Mouse (Mus musculus) right cerebral cortex, adult 2 months (tissue): Measurements from ENCODE around the gene Spock2.
"Not testable (repeated sequence)": the region's sequence is repeated elsewhere in the genome, so short reads cannot be mapped to it uniquely, and the experiment has no call there.

Experiments
- DNase-seq, 2 experiments: peaks; one replicate each; pipeline ENCODE4 v3.0.0; 2021 to 2022; ENCODE audit warnings: low spot score in 2 of 2

Spock2 gene

DNA sequence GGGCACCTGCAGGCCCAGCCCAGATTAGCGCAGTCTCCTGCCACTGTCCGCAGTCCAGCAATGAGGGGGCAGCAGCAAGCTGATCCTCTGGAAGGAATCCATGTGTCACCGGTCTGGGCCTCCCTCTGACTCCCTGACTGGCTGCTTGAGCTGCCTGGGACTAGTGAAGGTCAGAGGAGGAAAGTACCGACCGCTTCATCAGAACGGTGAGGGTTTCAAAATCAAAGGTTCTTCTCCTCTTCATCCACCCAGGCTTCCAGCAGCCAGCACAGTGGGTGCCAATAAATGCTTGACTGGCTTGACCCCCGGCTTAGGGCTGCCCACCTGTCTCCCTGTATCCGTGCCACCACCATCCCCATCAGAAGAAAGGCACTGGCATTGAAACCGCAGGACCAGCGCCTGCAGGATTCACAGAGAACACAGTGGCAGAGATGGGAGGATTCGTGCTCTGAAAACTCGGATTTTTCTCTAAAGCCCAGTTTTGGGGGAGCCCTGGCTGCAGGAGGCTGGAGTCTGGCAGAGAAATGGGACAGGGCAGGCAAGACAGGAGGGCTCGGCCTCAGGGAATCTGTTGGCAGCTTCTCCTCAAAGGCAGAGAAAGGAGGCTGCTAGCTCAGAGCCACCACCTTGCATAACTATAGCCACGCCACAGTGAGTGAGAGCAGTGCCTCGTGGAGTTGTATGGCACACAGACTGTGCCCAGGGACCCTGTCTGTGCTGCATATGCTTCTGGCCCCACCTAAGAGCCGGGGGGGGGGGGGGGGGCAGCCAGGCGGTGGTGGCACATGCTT is 2.5 kb downstream of the Spock2 start:
- peak in 1 of 2 experiments; percentile 37 for DNase-seq

DNA sequence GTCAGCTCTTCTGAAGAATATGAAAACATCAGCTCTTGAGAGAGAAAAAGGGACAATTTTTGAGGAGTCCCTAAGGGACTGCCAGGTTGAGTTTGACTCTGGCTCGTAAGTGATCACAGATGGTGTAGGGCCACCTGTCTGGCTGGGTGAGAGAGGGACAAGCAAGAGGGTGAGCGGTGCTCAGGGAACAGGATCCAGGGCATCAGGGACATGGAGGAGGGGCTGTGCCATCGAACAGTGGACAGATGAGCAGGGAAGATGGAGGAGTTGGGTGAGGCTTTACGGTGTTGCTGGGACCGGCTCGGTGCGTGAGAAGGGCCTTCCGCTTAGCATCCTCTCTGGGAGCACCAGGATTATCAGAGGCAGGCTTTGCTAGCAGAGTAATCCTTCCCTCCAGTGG is 3.3 kb downstream of the Spock2 start:
- no peak for DNase-seq

DNA sequence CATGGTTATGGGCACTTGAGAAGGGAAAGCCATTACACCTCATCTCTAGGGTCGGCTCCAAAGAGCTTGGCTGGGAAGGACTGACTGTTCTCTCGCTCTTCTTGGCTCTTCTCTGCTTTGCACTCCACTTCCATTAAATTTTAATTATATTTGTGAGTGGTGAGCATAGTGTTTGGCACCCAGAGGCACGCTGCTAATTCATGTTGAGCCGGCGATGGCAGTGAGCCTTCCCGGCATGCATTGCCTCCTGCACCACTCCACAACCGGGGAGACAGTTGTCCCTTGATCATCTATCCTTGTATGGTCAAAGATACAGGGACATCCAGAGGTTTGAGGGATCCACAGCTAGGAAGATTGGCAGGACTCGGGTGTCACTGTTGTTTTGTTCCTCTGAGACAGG is 4.0 kb downstream of the Spock2 start:
- DNase-seq, result no peak

GRCm38 (mm10) chr10:60110908-60111475 is 5.0 kb downstream of the Spock2 start:
- no peak for DNase-seq

DNA sequence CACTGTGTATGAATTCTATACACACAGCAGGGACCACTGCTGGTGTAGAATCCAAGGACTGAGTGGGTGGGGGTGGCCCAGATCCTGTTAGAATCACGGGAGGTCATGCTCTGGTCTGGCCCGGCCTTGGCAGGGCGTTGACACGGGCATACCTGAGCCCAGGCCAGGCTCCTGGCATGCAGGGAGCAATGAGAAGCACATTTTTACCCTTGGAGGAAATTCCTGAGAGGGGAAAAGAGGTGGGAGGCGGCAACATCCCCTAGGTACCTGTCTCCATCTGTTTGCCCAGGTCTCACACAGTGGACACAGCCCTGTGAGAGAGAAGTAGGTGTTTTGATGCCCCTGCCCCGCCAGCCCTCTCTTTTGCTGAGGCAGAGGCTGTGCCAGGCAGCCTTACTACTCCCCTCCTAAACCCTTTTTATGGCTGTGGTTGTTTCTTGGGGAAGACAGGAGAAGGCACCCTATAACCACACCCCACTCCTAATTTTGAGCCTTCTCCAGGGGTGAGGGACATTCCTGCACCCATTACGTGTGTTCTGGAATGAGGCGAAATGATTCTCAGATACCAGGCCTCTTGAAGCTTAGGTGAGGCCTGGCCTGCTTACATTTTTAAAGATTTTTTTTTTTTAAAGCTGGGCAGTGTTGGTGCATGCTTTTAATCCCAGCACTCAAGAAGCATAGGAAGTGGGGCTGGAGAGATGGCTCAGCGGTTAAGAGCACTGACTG is 8.1 kb downstream of the Spock2 start:
- no peak for DNase-seq

- peak; percentile 84 to 85 for DNase-seq
Measured at GRCm38 (mm10) chr10:60115345-60116185, 9.5 kb downstream of the Spock2 start.

GRCm38 (mm10) chr10:60116997-60117396 is 11.0 kb downstream of the Spock2 start:
- DNase-seq, result no peak

GRCm38 (mm10) chr10:60118464-60118863 is 12.4 kb downstream of the Spock2 start:
- DNase-seq, result no peak

- DNase-seq, result peak; percentile 63 to 64
Measured at GRCm38 (mm10) chr10:60120630-60121029, 14.6 kb downstream of the Spock2 start.

- DNase-seq, result no peak
Measured at GRCm38 (mm10) chr10:60124078-60124477, 18.1 kb downstream of the Spock2 start.

DNA sequence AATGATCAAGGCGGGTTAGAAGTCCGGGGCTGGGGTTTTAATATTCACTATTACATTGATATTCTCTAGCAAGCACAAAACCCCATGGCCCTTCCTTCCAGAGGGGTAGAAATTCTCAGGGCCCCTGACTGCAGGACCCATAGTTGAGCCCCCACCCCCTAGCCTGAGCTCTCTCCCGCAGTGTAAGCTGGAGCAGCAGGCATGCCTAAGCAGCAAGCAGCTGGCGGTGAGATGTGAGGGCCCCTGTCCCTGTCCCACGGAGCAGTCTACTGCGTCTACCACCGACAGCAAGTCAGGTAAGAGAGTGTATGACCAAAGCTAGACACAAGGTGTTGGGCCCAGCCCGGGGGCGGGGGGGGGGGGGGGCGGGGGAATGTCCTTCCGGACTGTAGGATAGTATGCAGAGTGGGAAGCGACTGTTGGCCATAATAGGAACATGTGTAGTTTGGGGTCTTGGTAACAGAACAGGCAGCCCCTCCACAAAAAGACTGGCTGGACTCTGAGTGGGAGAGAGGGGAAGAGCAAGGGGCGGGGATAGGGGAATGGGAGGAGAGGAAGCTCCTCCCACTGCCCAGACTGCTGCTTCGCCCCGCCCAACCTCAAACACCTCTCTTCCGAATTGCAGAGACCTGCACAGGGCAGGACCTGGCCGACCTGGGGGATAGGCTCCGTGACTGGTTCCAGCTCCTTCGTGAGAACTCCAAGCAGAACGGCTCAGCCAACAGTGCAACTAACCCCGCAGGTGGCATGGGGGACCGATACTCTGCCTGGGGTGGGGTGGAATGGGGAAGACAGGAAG is 19.7 kb downstream of the Spock2 start:
- DNase-seq, result no peak

DNA sequence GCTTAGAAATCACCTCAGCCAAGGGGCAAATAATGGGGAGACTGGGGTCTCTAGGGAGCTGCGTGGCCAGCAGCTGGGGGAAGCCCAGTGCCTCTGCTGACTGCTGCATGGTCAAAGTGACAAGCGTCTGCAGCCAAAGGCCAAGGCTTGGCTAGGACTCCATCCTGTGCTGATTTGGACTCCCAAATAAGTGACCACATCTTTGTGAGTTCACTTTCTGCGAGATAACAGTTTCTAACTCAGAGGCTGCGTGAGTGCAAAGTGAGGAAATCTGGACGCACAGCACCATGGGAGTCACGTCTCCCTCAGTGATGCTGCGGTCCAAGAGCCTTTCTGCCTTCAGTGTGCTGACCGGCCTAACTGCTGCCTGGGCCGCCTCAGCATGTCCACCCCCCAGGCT is 22.3 kb downstream of the Spock2 start:
- DNase-seq, result no peak

DNA sequence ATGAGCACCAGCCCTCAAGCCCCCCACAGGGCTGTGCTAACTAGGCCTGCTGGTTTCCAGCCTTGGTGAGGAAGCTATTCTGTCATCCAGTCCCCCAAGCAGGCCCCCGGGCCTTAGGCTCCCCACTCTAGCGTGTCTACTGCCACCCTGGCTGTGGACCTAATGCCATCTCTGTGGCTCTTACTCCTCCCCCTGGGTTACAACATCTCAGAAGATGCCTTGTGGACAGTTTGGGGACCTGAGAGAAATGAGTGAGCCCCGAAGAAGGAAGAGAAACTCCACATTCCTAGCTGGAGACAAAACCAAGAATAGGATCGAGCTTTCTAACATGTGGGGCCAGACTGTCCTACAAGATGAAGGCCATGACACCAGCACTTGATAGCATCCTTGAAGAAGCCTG is 24.5 kb downstream of the Spock2 start:
- DNase-seq, result no peak

DNA sequence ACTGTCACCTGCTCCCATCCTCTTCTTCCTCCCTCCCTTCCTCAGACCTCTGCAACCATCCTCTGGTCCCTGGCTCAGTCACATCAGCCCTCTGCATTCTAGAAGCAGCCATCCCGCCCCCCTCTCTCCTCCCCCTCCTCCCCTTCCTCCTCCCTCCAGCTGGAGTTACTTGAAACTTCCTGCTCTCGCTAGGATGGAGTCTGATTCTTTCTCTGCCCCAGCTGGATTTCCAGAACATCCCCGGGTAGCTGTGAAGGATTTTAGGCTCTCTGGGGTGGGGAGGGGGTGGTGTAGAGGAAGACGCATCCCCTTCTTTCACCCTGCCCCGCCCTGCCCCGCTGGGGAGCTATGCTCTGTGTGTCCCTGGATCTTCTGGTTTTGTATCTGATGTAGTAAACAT is 27.5 kb downstream of the Spock2 start:
- no peak for DNase-seq

DNA sequence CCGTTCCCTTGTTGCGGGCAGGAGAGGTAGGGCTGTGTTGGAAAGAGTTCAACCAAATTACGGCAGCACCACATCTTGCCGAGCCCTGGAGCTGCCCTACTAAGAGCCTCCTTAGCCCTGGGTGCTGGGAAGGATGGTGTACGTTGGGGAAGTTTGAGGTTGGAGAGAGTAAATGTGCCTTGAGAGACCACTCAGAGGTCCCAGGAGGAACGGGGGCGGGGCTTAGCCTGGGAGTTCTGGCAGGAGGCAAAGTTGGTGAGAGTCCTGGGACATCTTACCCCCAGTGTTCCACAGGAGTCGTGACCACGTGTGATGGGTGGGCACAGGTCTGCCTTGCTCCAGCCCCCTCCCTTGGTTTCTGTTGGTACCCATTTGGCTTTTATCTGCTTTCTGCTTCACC is 28.2 kb downstream of the Spock2 start:
- no peak for DNase-seq

DNA sequence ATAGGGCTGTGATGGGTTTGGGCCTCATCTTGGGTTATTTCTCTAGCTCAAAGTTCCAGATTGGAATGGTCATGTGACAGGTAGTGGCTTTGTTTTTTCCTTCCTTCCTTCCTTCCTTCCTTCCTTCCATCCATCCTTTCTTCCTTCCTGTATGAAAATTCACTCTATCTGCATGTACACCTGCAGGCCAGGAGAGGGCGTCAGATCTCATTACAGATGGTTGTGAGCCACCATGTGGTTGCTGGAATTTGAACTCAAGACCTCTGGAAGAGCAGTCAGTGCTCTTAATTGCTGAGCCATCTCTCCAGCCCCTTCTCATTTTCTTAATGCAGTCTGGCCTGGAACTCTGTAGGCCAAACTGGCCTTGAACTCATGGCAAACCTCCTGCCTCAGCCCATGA is 30.0 kb downstream of the Spock2 start:
- not testable (repeated sequence) for DNase-seq

DNA sequence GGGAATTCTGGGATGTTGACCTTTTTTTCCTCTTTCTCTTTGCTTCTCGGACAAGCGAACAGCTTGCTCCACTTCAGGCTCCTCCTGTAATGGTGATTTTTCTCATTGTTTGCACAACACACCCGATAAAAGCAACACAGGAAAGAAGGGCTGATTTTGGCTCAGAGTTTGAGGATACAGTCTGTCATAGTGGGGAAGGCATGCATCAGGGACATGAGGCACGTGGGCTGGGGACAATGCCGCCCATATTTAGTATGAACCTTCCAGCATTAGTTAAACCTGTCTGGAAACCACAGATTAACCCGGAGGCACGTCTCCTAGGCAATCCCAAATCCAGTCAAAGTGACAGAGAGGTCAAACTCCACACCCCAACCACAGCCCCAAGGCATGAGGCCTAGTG is 30.9 kb downstream of the Spock2 start:
- DNase-seq, result no peak

DNA sequence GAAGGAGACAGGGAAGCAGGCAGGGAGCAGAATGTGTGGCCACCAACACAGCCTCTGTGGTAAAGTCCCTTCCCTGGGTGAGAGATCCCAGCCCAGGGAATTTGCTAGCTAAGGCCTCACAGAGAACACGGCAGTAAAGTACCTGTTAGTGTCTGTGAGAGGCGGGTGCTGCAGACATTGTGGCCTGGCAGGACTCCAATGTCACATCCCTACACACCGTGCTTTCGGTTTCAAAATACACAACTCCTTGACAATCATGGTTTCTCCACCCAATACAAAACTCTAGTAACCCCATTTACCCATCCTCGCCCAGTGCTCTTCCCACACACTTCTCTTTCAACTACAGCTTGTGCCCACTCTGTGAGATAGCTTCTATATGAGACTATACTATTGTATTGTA is 32.7 kb downstream of the Spock2 start:
- no peak for DNase-seq

DNA sequence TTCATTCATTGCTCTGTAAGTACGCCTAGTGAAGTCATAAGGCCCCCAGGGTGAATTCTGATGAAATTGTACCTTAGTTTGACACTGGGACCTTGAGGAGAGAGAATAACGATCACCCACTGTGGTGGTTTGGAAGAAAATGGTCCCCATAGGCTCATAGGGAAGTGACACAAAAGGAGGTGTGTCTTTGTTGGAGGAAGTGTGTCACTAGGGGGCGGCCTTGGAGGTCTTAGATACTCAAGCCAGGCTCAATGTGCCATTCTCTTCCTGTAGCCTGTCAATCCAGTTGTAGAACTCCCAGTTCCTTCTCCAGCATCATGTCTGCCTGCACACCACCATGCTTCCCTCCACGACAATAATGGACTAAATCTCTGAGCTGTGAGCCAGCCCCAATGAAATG is 34.7 kb downstream of the Spock2 start:
- DNase-seq, result no peak

DNA sequence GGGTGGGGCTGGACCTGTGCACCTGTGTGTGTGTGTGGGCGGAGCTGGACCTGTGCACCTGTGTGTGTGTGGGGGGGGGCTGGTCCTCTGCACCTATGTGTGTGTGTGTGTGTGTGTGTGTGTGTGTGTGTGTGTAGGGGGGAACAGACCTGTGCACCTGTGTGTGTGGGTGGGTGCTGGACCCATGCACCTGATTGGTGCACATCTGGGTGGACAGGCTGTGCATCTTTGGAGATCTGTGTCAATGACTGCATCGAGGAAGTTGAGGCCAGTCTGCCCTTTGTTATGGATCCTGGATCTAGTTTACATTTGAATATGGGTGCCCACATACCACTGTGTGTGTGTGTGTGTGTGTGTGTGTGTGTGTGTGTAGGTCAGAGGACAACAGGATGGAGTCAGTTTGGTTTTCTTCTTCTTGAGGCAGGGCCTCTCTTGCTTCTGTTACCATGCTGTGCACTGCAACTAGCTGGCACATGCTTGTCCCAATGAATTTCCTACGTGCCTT is 35.7 kb downstream of the Spock2 start:
- DNase-seq, result no peak

- DNase-seq, result not testable (repeated sequence)
Measured at GRCm38 (mm10) chr10:60147510-60148047, 41.6 kb downstream of the Spock2 start.
